Mouse (Mus musculus) fibroblast of lung, adult 2 months (primary cell): Measurements from ENCODE around the gene Trem3.
A peak's percentile ranks its signal among the peaks of the same experiment; 100 is the strongest.

Source experiments
- DNase-seq: peaks from one replicate; pipeline ENCODE4 v3.0.0-alpha.2; 2011; ENCODE audit warnings: low read depth

Trem3 gene

GRCm38 (mm10) chr17:48272158-48272557 is 24.6 kb downstream of the Trem3 start:
- DNase-seq, result no peak

- no peak for DNase-seq
Measured at GRCm38 (mm10) chr17:48272598-48272997, 25.0 kb downstream of the Trem3 start.

DNA sequence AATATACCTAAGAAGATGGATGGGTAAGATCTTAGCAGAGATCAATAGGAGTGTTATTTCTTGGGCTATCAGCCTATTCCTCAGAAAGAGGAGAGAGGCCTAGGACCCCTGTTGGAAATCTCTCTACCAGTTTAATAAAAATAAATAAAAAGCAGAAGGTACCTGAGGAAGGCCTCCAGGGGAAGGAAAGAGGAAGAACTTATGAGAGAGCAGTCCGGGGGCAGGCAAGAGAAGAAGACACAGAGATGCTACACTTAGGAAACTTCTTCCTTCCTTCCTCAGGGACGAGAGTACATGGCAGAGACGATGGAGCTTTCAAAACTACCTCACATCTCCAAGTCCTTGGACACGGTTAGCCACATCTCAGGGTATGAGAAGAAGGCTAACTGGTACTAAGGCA is 26.5 kb downstream of the Trem3 start:
- DNase-seq, result no peak

- peak; percentile 52 for DNase-seq
Measured at GRCm38 (mm10) chr17:48274885-48275284, 27.3 kb downstream of the Trem3 start.

- no peak for DNase-seq
Measured at GRCm38 (mm10) chr17:48275736-48276135, 28.2 kb downstream of the Trem3 start.

DNA sequence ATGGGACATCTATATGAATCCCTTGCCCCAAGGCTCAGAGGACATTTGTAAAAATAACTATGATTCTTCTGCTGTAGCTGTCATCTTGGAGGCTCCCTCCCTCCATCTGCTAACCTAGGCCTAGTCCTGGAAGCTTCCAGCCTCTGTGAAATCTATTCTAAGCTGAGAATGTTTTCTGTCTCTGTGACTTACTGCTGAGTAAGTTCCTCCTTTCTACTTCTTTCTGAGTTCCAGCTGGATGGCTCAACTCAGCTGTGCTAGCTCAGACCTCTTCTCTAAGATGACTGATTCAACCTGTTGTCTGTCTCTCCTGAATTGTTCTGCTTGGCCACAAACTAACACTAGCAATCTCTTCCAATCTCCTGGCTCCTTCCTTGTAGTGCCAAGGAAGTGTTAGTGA is 30.8 kb downstream of the Trem3 start:
- DNase-seq, result no peak

GRCm38 (mm10) chr17:48279002-48279401 is 31.4 kb downstream of the Trem3 start:
- DNase-seq, result no peak

DNA sequence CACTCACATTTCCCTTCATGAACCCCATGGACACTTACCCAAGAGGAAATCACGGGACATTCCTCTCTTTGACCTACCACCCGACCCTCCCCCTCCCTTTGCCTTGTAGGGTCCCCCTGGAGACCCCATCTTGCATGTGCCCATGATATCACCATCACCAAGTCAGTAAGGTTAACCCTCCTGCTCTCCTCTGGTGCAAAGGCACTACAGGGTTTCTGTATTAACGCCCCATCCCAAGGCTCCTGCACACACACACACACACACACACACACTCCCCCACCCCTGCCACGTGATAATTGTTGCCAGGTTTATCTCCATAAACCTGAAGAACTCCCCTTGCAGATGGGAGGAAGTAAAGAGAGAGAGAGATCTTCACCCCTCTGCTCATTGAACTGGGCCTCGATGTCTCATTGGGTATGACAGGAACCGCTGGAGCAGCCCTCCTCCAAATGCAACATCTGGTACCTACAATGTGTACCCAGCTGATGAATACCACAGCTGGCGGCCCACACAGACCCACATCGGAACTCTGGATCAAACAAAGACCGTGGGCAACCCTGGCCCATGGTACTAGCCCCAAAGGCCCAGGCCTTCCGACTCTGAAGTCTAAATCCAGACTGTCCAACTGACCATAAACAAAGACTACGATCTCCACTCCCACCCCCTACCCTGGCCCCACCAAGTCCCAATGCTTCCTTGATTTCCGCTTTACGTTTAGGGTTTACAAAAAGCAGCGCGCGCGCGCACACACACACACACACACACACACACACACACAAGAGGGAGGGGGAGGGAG is 33.6 kb downstream of the Trem3 start:
- DNase-seq, result no peak

DNA sequence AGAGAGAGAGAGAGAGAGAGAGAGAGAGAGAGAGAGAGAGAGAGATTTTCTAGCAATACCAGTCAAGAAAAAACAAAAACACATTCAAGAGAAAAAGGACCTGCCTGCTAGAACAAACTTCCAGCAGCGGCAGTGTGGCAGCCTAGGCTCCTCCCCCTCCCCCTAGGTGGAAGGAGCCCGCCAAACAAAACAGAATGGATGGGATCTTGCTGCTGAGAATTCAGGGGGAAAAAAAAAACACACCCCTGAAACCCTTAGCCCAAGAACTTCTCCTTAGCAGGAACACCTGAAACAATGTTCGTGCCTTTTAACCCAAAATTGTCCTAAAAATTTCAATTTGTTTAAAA is 34.1 kb downstream of the Trem3 start:
- no peak for DNase-seq

- DNase-seq, result no peak
Measured at GRCm38 (mm10) chr17:48286765-48287164, 39.2 kb downstream of the Trem3 start.

- no peak for DNase-seq
Measured at GRCm38 (mm10) chr17:48287276-48287675, 39.7 kb downstream of the Trem3 start.

DNA sequence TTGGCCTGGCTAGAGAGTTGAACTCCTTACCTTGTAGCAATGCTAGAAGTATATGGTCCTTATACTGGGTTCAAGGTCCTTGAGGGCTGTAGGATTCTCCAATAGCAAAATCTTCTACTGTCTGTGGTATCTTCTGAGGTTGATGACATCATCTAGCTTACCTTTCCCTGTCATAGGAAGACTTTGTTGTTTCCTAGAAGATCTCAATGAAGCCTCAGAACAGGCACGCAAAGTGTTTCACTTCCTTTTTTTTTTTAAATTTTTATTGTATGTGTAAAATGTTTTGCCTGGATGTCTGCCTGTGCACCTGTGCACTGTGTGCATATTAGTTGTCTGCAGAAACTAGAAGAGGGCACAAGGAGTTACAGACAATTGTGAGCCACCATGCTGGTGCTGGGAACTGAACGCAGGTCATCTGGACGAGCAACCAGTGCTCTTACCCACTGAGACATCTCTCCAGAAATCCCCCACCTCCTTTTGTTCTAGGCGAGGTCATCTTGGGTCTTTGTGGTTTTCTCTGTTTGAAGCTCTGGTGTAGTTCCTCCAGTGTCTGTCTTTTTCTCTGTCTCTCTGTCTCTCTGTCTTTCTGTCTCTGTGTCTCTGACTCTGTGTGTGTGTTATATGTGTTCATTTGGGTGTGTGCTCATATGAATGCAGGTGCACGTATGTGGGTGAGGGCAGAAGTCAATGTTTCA is 46.1 kb downstream of the Trem3 start:
- DNase-seq, result no peak

DNA sequence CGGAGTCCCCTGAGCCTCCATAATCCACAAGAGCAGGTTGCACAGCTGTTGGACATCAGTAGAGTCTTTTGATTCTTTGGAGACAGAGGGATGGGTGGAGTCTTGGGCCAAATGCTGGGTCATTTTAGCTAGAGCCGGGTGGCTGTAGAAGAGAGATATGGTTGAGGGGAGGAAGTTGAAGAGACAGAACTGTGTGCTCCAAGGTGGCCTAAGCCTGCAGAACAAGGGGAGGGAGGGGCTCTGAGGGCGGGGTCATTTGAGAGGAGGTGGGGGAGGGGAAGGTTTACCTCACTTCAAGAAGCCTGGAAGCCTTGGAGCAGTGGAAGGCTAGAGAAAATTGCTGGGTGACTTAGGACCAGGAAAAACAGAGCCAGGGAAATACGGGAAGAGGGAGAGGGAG is 51.6 kb downstream of the Trem3 start, which contains the start of gene Treml2:
Gene Treml2, plus strand, starts transcription at position 296 of the 400 bp plus-strand sequence.
- DNase-seq, result no peak

- no peak for DNase-seq
Measured at GRCm38 (mm10) chr17:48299756-48300155, 52.2 kb downstream of the Trem3 start.

DNA sequence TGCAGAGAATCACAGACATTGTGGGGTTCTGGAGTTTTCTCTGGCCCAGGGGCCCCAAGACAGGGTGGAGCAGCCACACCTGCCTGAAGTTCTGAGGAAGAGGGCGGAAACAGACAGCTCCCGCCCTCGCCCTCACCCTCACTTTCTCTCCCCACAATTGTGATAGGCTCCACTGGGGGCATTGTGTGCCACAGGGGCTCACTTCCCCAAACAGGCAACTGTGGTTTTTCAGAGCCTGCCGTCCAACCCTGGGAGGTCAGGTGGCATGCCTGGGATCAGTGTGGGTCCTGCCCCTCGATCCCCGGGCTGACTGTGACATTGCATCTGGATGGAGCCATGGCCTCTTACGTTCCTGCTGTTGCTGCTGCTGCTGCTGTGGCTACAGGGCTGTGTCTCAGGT is 52.6 kb downstream of the Trem3 start:
- DNase-seq, result no peak

DNA sequence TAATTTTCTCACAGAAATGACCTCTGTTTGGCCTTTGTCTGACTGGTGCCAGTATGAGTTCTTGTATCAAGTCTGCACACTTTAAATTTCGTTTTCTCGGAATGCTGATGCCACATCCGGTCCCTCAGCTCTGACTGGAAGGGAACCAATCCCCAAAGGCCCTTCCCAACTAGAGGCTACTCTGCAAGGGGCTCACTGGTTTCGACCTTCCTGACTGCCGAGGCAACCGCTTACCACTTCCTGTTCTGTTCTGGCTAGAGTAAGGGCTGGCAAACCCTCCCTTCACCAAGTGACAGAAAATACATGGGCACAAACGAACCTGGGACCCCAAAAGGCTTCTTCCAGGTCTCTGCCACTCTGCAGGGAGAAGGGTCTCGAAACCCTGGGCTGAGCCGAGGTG is 53.3 kb downstream of the Trem3 start:
- DNase-seq, result no peak

DNA sequence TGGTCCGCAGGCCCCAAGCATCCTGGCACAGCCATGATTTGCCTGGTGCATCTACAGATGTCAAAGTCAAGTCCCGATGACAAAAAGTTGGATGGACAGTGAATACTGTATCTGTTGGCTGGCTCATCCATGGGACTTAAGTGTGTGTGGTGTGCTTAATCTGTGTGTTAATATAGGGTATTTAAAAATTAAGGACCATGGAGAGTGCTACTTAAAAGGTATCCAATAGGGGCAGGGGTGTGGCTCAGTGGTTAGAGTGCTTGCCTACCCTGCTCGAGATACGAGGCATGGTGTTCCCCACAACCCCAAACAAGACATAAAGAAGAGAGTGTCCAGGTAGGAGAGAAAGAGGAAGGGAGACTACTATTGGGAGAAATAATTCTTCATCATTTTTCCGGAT is 54.2 kb downstream of the Trem3 start:
- no peak for DNase-seq
